Mouse (Mus musculus) bone marrow macrophage, adult 2 months (primary cell): Measurements from ENCODE around the gene Chmp6.

Experiments
- CTCF ChIP-seq: IDR thresholded peaks from 2 replicates; pipeline ENCODE4 v1.5.1; 2012; ENCODE audit warnings: low read depth, mild to moderate bottlenecking, low read length, moderate library complexity
- POLR2A ChIP-seq: IDR thresholded peaks from 2 replicates; pipeline ENCODE4 v1.6.1; 2012; ENCODE audit warnings: mild to moderate bottlenecking, low read depth, low read length, borderline replicate concordance

- TF ChIP-seq CTCF (no peak), POLR2A (no peak)
Measured at GRCm38 (mm10) chr11:119916102-119916790, 3.0 kb downstream of the Chmp6 start.
